Mouse (Mus musculus): Measurements from ENCODE around the gene Pten.
"Not testable (repeated sequence)": the region's sequence is repeated elsewhere in the genome, so short reads cannot be mapped to it uniquely, and the experiment has no call there.

DNA sequence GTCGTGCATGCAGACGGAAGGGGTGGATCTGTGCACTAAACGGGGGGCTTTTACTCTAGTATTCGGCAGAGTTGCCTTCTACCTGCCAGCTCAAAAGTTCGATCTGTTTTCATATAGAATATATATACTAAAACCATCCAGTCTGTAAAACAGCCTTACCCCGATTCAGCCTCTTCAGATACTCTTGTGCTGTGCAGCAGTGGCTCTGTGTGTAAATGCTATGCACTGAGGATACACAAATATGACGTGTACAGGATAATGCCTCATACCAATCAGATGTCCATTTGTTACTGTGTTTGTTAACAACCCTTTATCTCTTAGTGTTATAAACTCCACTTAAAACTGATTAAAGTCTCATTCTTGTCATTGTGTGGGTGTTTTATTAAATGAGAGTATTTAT, 65.7 kb downstream of the Pten start:
- TF ChIP-seq GATA1 (IDR thresholded peaks at IDR 0.05; ENCODE audit: borderline replicate concordance, low read length); FLI1 (IDR thresholded peaks at IDR 0.05; ENCODE audit: low read length): not testable (repeated sequence)
